Mouse (Mus musculus): ENCODE results near the gene Frmd4a.

The Frmd4a gene

GRCm38 (mm10) chr2:4286390-4286901 lies 268.9 kb downstream of the Frmd4a start:
- no peak for DNase-seq (ENCODE audit: low spot score in 2 of 2)

GRCm38 (mm10) chr2:4290475-4290874 lies 273.0 kb downstream of the Frmd4a start:
- no peak for DNase-seq (ENCODE audit: low spot score in 2 of 2)

DNA sequence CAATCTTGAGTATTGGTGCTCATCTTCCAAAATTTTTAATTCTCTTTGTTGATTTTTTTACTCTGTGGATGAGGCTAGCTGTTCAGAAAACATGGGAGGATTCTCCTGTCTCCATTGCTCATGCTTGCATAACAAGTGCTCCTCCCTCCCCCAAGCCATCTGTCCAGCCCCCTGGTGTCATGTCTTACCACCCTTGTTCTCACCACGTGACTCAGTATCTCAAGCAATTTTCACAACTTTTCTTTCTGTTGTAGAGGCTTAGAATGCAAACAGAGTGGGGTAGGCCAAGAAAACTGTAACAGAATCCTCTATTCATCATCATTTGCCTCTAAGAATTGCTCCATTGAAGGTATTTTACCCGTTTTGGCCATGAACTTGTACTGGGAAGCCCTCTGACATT lies 273.6 kb downstream of the Frmd4a start:
- DNase-seq (ENCODE audit: low spot score in 2 of 2) = no peak

DNA sequence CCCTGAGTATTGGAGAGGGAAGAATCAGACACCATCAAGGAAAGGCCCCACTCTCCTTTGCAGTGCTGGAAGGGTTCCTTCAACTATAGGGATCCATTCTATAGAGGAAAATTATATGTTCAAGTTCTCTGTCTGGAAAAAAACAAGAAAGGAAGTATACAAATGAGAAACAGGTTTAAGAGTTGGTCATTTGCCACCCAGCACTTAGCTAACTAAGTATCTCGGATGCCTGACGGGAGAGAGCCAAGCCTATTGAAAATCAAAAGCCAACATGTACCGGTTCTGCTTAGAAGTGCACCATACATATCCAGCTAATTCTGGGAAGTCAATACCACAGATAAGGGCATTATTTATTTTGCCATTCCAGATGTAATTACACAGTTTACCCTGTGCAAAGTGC lies 274.2 kb downstream of the Frmd4a start:
- DNase-seq (ENCODE audit: low spot score in 2 of 2) = no peak

DNA sequence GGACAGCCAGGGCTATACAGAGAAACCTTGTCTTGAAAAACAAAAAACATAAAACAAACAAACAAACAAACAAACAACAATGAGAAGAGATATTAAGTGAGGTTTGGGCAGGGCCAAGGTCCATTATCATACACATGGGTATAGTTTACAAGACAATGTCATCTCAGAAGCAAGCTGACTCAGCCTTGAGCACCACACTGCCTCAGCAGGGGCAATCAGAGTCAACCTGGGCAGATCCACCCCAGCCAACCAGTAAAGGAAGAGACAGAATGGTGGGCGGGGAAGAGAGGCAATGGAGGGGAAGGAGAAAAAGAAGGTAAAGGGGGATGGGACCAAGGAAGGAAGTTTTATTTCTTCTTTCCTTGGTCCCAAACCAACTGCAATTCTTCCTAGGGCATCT lies 276.2 kb downstream of the Frmd4a start:
- DNase-seq (ENCODE audit: low spot score in 2 of 2) = no peak

DNA sequence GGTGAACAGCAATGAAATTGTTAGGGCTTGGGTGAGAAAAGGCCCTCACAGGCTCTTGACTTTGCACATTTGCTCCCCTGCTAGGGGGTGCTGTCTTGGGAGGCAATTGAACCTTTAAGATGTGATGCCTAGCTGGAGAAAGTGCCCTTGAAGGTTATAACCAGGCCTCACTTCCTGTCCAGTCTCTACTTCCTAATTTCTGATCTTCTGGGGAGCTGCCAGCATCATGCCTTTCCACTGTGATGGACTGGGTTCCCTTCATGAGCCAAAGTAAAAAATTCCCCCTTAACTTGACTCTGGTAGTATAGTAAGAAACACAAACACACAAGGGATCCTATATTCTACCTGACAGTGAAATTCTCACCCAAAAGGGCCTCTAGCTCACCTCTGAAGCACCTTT lies 278.1 kb downstream of the Frmd4a start:
- DNase-seq (ENCODE audit: low spot score in 2 of 2) = no peak

GRCm38 (mm10) chr2:4296881-4297280 lies 279.4 kb downstream of the Frmd4a start:
- no peak for DNase-seq (ENCODE audit: low spot score in 2 of 2)

DNA sequence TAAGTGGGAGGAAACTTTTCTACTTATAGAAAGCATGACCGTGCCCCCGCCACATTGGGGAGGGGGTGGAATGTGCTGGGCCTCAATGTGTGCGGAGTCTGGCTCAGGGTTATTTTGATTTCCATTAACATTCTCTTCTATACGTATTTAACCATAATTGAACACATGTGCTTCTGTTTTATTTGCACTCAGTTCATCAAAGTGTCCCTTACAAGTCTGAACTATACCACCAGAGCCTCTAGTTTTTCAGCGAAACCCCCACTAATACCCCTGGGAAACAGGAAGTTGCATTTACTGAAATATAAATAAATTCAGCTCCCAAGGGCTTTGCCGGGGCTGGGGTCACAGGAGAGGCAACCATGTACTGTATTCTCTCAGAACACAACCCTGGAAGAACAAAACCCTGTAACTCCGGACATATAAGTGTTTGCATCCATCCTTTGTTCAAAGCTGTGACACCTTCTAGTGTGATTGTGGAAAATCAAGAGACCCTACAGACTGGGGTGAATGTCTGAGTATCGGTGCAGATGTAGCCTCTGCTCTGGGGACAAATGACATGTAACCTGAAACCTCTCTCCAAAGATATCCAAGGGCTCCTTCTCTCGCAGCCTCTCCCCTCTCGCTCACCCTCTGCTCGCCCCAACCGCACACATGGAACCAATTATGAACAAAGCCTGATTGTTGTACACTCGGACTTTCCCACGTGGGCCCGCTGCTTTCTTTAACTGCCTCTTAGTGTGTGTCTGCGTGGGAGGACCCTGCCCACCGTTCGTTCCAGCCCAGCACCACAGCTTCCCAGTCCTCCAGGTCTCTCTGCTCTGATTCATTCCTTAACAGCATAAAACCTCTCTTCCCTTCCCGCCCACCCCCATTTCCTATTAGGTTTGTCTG lies 281.1 kb downstream of the Frmd4a start:
- DNase-seq (ENCODE audit: low spot score in 2 of 2) = no peak

- DNase-seq (ENCODE audit: low spot score in 2 of 2) = no peak
Observed at GRCm38 (mm10) chr2:4299593-4299992, 282.1 kb downstream of the Frmd4a start.

GRCm38 (mm10) chr2:4300383-4300811 lies 282.9 kb downstream of the Frmd4a start:
- no peak for DNase-seq (ENCODE audit: low spot score in 2 of 2)

DNA sequence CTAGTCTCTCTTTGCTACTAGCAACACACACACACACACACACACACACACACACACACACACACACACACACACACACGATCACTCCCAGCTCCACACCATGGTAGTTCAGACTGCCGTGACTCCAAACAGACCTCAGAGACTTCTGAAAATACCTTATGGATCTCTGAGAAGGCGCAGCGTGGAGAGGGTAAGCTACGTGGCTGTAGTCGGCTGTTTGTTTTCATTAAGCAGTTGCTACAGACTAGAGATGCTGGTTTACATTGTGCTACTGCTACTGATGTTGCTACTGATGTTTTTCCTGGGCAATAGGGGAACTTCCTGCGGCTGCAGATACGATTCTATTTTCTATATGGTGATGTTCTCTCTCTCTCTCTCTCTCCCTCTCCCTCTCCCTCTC lies 283.3 kb downstream of the Frmd4a start:
- DNase-seq (ENCODE audit: low spot score in 2 of 2) = no peak

GRCm38 (mm10) chr2:4301256-4301655 lies 283.7 kb downstream of the Frmd4a start:
- no peak for DNase-seq (ENCODE audit: low spot score in 2 of 2)

- no peak for DNase-seq (ENCODE audit: low spot score in 2 of 2)
Observed at GRCm38 (mm10) chr2:4301692-4302091, 284.2 kb downstream of the Frmd4a start.

DNA sequence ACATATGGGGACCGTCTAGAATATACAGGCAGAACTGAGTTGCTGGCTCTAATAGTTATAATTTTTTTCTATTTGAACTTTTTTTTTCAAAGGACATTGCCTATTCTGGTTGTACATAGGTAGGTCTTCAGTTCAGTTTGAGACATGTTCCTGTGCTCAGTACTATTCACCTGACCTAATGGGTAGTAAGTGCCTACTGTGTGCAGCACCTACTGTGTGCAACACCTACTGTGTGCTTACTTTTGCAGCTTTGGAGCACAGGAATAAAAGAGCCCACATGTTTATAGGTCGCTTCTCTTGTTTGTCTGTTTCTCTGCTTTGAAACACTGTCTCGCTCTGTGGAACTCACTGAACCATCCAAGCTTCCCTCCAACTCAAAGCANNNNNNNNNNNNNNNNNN lies 284.6 kb downstream of the Frmd4a start:
- DNase-seq (ENCODE audit: low spot score in 2 of 2) = no peak

DNA sequence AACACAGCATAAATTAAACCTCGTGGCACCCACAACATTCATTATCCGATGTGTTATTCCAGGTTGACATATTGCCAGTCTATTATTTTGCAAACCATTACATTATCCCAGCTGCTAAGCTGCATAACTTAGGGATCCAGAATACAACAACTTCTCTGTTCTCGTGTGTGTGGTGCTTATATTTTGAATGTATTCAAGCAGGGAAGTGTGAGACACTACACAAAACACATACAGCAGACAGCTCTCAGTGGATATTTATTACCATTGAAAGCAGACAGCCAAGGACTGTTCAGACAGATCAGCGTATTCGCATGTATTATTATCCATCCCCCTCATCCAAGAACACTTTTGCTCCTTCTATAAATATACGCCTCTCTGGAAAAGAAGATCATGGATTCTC lies 289.6 kb downstream of the Frmd4a start:
- no peak for DNase-seq (ENCODE audit: low spot score in 2 of 2)

- DNase-seq (ENCODE audit: low spot score in 2 of 2) = no peak
Observed at GRCm38 (mm10) chr2:4314545-4314944, 297.0 kb downstream of the Frmd4a start.

DNA sequence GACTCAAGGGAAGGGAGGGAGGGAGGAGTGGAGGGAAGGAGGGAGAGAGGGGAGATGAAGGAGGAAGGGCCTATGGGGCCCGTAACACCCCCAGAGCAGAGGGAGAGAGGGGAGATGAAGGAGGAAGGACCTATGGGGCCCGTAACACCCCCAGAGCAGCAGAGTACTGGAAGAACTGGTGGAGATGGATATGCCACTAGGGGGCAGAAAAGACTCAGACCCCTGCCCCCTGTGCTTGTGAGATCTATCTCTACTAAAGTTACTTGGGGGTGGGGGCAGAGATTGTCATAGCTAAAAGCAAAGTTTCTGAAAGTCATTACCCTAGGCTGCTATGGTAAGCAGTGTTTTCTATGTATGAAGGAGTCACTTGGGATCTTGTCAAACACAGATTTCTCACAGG lies 299.1 kb downstream of the Frmd4a start:
- peak in 1 of 2 experiments; percentile 21 for DNase-seq (ENCODE audit: low spot score in 2 of 2)

GRCm38 (mm10) chr2:4318134-4318533 lies 300.6 kb downstream of the Frmd4a start:
- no peak for DNase-seq (ENCODE audit: low spot score in 2 of 2)

DNA sequence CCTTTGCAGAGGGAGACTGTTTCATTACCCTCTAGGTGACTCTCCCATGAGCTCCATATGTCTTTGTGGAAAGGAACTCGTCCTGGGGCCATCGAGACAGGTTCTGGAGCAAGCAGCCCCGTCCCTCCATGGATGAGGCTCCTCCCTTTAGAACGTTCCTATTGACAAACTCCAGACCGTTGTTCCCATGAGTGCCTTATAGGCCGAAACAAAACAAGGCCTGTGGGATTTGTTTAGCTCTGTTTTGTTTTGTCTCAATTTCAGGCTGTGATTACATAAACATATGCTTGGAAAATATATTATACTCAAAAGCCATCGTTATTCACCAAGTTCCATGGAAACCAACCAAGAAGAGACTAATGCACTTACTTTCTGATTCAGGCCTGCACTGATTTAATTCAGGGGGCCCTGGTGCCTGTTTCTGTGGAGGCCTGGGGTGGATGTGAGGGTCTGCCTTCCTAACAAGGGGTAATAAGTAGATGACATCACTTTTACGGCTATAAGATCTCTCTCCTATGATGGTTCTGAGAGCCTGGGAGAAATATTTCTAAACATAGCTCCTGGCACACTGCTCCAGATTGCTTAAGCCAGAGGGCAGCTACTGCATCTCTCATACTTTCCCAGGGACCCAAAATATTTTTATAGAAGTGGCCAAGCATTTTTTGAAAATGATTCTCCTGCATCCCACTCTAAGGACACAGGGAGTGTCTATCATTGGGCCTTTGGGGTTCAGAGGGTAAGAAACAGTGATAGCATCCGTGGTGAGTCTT lies 308.9 kb downstream of the Frmd4a start:
- no peak for DNase-seq (ENCODE audit: low spot score in 2 of 2)

DNA sequence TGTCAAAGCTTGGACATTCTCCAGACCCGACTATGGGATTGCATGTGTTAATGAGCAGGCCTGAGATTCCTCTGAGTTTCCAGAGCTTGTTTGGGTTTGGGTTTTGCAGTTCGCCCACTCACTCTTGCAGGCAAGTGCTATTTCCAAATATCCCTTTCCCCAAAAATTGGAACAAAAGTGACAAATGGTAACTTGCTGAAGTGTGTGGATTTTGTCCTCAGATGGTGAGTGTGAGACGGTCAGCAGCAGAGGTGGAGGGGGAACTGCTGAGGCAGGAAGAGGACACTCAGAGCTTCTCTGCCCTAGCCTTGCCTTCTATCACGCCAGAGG lies 309.5 kb downstream of the Frmd4a start:
- no peak for DNase-seq (ENCODE audit: low spot score in 2 of 2)

DNA sequence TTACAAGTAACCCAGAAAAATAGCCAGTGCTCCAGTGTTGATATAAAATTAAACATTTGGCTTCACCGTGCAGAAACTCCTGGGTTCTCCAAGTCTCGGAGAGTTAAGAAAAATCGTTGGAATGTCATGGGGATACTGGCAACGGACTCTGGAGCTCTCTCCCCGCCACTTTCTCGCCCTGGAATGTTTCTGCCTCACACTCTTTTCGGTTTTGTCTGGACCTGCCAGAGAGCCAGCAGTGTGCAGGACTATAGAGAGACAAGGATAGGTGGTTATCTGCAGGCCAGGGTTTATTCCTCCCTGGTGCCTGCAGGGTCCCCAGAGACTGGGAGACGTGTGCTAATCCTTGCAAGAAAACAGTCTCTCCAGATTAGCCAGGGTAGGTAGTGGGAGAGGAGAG lies 314.9 kb downstream of the Frmd4a start:
- no peak for DNase-seq (ENCODE audit: low spot score in 2 of 2)

- DNase-seq (ENCODE audit: low spot score in 2 of 2) = no peak
Observed at GRCm38 (mm10) chr2:4334201-4334600, 316.7 kb downstream of the Frmd4a start.

DNA sequence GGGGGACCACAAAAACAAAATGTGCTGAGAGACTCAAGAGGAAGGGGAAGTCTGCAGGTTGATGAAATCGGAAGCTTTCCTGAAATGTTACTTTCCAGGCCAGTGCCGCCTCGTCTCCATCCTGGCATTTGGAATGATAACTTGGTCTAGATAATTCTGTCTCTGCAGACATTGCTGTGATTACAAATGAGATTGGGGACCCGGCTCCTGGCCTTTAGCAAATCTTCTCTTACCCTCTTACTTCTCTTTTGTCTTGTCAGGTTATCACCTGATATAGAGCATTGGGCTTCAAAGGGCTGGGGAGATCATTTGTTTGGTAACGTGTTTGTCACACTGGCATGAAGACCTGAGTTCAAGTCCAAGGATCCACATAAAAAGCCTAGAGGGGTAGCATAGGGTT lies 317.4 kb downstream of the Frmd4a start:
- no peak for DNase-seq (ENCODE audit: low spot score in 2 of 2)
